Comparison of ENCODE assay signal across 8 mouse cellular contexts in genomic region chr4:149081528-149081927, GRCm38 (mm10). TPM values are rescaled to one million over a fixed set of nuclear protein-coding genes. Genes with fewer than 3 reads are reported as not detected.
DNase-seq lines count a peak whose midpoint lies in the region; ATAC-seq and TF ChIP-seq lines count a peak whose summit lies in the region.

No protein-coding gene starts in this region.

- H3K4me3 ChIP-seq in hindbrain, postnatal 0 days (ENCODE audit: low read length) = no peak overlapping the region
- no peak overlapping the region for H3K4me3 ChIP-seq in lung, embryonic 15.5 days

- H3K4me2 ChIP-seq in hindbrain, postnatal 0 days (ENCODE audit: low read depth, low read length) = peak overlapping the region; percentile 31
- no peak overlapping the region for H3K4me2 ChIP-seq in lung, embryonic 15.5 days

- H3K27ac ChIP-seq in hindbrain, postnatal 0 days = no peak overlapping the region
- H3K27ac ChIP-seq in lung, embryonic 15.5 days = 0 out of 2 replicates have a peak overlapping the region, but pooled peaks have one; percentile 17

- H3K27me3 ChIP-seq in hindbrain, postnatal 0 days (ENCODE audit: insufficient read depth, low read length) = no peaks in the 10 kb centered on the region
- H3K27me3 ChIP-seq in lung, embryonic 15.5 days = no peaks in the 10 kb centered on the region

- H3K4me1 ChIP-seq in hindbrain, postnatal 0 days (ENCODE audit: insufficient read depth, low read length) = 0 out of 2 replicates have a peak, but pooled peaks cover 4% of the 10 kb centered on the region
- peaks cover 12% of the 10 kb centered on the region for H3K4me1 ChIP-seq in lung, embryonic 15.5 days

- no peaks in the 10 kb centered on the region for H3K36me3 ChIP-seq in hindbrain, postnatal 0 days (ENCODE audit: insufficient read depth, low read length)
- no peaks in the 10 kb centered on the region for H3K36me3 ChIP-seq in lung, embryonic 15.5 days

- WGBS in hindbrain, postnatal 0 days = 40% methylated on average over 17 of the region's 17 CpGs
- 49% methylated on average over 17 of the region's 17 CpGs for WGBS in lung, embryonic 15.5 days

- no peak overlapping the region for H3K9ac ChIP-seq in hindbrain, postnatal 0 days (replicated peaks; ENCODE audit: low read length)
- no peak overlapping the region for H3K9ac ChIP-seq in lung, embryonic 15.5 days

- H3K9me3 ChIP-seq in hindbrain, postnatal 0 days (ENCODE audit: low read length) = no peaks in the 10 kb centered on the region
- no peaks in the 10 kb centered on the region for H3K9me3 ChIP-seq in lung, embryonic 15.5 days

- no peak for TF ChIP-seq CTCF in hindbrain, postnatal 0 days (IDR thresholded peaks at IDR 0.05; ENCODE audit: low read depth)

- peak; percentile 57 for DNase-seq in 416B (ENCODE audit: low read depth)
- peak; percentile 79 for DNase-seq in adipocyte (ENCODE audit: low spot score)
- peak; percentile 69 for DNase-seq in hindbrain, postnatal 0 days (ENCODE audit: low spot score)
- peak; percentile 61 to 74 for DNase-seq in urinary bladder, postnatal 4 days (ENCODE audit: low spot score in 2 of 2)
- no peak for DNase-seq in spleen, postnatal 4 days (ENCODE audit: low spot score in 2 of 2)
- DNase-seq in layer of hippocampus, adult 9-10 months (ENCODE audit: low spot score) = no peak

- 0 out of 2 replicates have a peak, but pooled peaks have one; percentile 36 for ATAC-seq in erythroblast, adult 5-6 weeks (replicated peaks; ENCODE audit: low FRiP score, poor library complexity, severe bottlenecking)
- ATAC-seq in hindbrain, postnatal 0 days = peak; percentile 70
- peak; percentile 69 for ATAC-seq in lung, embryonic 15.5 days (ENCODE audit: borderline replicate concordance, extremely low read depth, low FRiP score, low TSS enrichment)

RNA-seq across cellular contexts. Expression of gene Pex14, which starts 18.1 kb away (rescaled TPM):
- total RNA-seq in erythroblast, adult 5-6 weeks (2015; ENCODE audit: low replicate concordance) = 1.9 and 6.3 TPM in 2 replicates
- total RNA-seq in erythroblast, adult 5-6 weeks (2017; ENCODE audit: low replicate concordance) = 3.2 and 5.6 TPM in 2 replicates
- total RNA-seq in hindbrain, postnatal 0 days (2014; rRNA removed) = 70.4 and 81.7 TPM in 2 replicates
- 62.1 and 62.9 TPM in 2 replicates for polyA plus RNA-seq in hindbrain, postnatal 0 days (2015; fragmentation: Nextera tagmentation; extraction: Ambion mirVana)
- polyA plus RNA-seq in lung, embryonic 15.5 days (2015; fragmentation: Nextera tagmentation; extraction: Ambion mirVana) = 47.0 and 51.1 TPM in 2 replicates

RNA-seq across cellular contexts. Expression of gene Dffa, which starts 22.4 kb away (rescaled TPM):
- total RNA-seq in erythroblast, adult 5-6 weeks (2015; ENCODE audit: low replicate concordance) = 4.8 and 9.4 TPM in 2 replicates
- 2.6 and 3.9 TPM in 2 replicates for total RNA-seq in erythroblast, adult 5-6 weeks (2017; ENCODE audit: low replicate concordance)
- total RNA-seq in hindbrain, postnatal 0 days (2014; rRNA removed) = 11.4 and 16.6 TPM in 2 replicates
- polyA plus RNA-seq in hindbrain, postnatal 0 days (2015; fragmentation: Nextera tagmentation; extraction: Ambion mirVana) = 22.9 and 26.9 TPM in 2 replicates
- polyA plus RNA-seq in lung, embryonic 15.5 days (2015; fragmentation: Nextera tagmentation; extraction: Ambion mirVana) = 31.6 and 33.6 TPM in 2 replicates

RNA-seq across cellular contexts. Expression of gene Cort, which starts 45.0 kb away (rescaled TPM):
- not detected in 2 replicates for total RNA-seq in erythroblast, adult 5-6 weeks (2015; ENCODE audit: low replicate concordance)
- not detected in 2 replicates for total RNA-seq in erythroblast, adult 5-6 weeks (2017; ENCODE audit: low replicate concordance)
- total RNA-seq in hindbrain, postnatal 0 days (2014; rRNA removed) = 2.7 TPM in 1 of 2 replicates, not detected in the other
- polyA plus RNA-seq in hindbrain, postnatal 0 days (2015; fragmentation: Nextera tagmentation; extraction: Ambion mirVana) = 0.38 and 0.93 TPM in 2 replicates
- 0.39 TPM in 1 of 2 replicates, not detected in the other for polyA plus RNA-seq in lung, embryonic 15.5 days (2015; fragmentation: Nextera tagmentation; extraction: Ambion mirVana)

RNA-seq across cellular contexts. Expression of gene Cenps, which starts 55.9 kb away (rescaled TPM):
- 2.7 and 3.3 TPM in 2 replicates for total RNA-seq in erythroblast, adult 5-6 weeks (2015; ENCODE audit: low replicate concordance)
- total RNA-seq in erythroblast, adult 5-6 weeks (2017; ENCODE audit: low replicate concordance) = 4.7 and 7.1 TPM in 2 replicates
- total RNA-seq in hindbrain, postnatal 0 days (2014; rRNA removed) = 3.5 and 6.5 TPM in 2 replicates
- 17.2 and 20.8 TPM in 2 replicates for polyA plus RNA-seq in hindbrain, postnatal 0 days (2015; fragmentation: Nextera tagmentation; extraction: Ambion mirVana)
- polyA plus RNA-seq in lung, embryonic 15.5 days (2015; fragmentation: Nextera tagmentation; extraction: Ambion mirVana) = 36.2 and 40.7 TPM in 2 replicates

Comparison
In these comparisons a context has a peak if more than half of its experiments do, and no peak if none do; other contexts are left out.
1. DNase-seq: peak in 416B (single experiment), adipocyte (single experiment), hindbrain, postnatal 0 days (single experiment) and urinary bladder, postnatal 4 days (2 of 2); none in spleen, postnatal 4 days (0 of 2) and layer of hippocampus, adult 9-10 months (single experiment).
2. Peak in every context shown above with its lines, with median percentiles within 50 percentile points of each other: ATAC-seq.